Mouse (Mus musculus) olfactory bulb, adult 2 months (tissue): ENCODE results near the gene Cldnd2. TPM values are rescaled to one million over a fixed set of nuclear protein-coding genes. Genes with fewer than 3 reads are reported as not detected.
A peak's percentile ranks its signal among the peaks of the same experiment; 100 is the strongest.

Experiments used
- H3K27ac ChIP-seq: fragments of 200-500 bp; 2 replicates; pipeline ENCODE4 v1.5.1; 2012; ENCODE audit warnings: low read depth, low read length; ENCODE audit not compliant: insufficient read depth
- H3K4me1 ChIP-seq: fragments of 200-500 bp; 2 replicates; pipeline ENCODE4 v1.6.1; 2012; ENCODE audit warnings: low read length; ENCODE audit not compliant: control insufficient read depth, insufficient read depth
- H3K4me3 ChIP-seq: fragments of 200-500 bp; 2 replicates; pipeline ENCODE4 v1.5.1; 2012; ENCODE audit warnings: mild to moderate bottlenecking, low read depth, low read length, moderate library complexity; ENCODE audit not compliant: insufficient read depth
- CTCF ChIP-seq: fragments of 200-500 bp; IDR thresholded peaks from 2 replicates; pipeline ENCODE4 v1.5.1; 2012; ENCODE audit warnings: low read depth, mild to moderate bottlenecking, low read length, moderate library complexity; ENCODE audit not compliant: insufficient read depth
- POLR2A ChIP-seq: fragments of 200-500 bp; IDR thresholded peaks from 2 replicates; pipeline ENCODE4 v1.6.1; 2012; ENCODE audit warnings: mild to moderate bottlenecking, low read depth, low read length, moderate library complexity; ENCODE audit not compliant: insufficient read depth
- whole genome bisulfite sequencing: fragments of 180-500 bp; shearing (Covaris S2); methylation state at CpG from one replicate; pipeline ENCODE4 v1.1.7; 2018; 5-methylcytosine and 5-hydroxymethylcytosine counted together
- polyA plus RNA-seq: library from polyadenylated mRNA; stranded (reverse); fragments of >200 nt; gene quantifications from 2 replicates; pipeline ENCODE4 v1.2.4, GENCODE M21; 2012; ENCODE audit warnings: low replicate concordance; ENCODE audit not compliant: missing spikeins, insufficient read depth, insufficient read length

Cldnd2 gene
- polyA plus RNA-seq, 1 experiment = not detected

DNA sequence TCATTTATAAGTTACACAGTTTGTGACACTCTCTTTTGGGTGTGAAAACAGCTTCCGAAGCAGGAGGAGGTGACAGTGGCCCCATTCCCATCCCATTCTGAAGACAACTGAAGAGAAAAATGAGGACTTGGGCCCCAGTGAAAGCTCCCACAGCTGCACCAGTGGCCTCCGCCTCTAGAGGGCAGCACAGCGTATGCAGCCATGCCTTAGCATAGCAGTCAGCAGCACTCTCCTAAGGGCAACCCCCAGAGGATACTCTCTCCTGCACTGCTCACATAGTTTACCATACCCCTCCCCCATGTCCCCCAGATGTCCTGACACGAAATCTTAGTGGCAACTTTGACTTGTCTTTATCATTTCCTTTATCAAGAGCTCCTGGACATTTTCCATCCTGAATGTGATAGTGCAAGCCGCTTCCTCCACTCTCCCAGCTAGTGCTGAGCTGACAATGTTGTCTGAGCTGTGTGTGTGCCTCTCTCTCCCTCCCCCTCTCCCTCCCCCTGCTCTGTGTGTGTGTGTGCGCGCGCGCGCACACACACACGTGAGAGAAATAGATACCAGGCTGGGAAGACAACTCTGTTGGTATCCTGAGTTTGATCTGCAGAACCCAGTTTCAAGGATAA lies 17.5 kb upstream of the Cldnd2 start:
- no peak for TF ChIP-seq POLR2A
- peak; percentile 87 for TF ChIP-seq CTCF
- 6% methylated on average over 11 of the region's 11 CpGs for WGBS
- Histone ChIP-seq H3K27ac (no peak overlapping the region), H3K4me1 (peaks cover 2% of the 10 kb centered on the region; the same call in 1 of the 2 replicates), H3K4me3 (no peak overlapping the region)

DNA sequence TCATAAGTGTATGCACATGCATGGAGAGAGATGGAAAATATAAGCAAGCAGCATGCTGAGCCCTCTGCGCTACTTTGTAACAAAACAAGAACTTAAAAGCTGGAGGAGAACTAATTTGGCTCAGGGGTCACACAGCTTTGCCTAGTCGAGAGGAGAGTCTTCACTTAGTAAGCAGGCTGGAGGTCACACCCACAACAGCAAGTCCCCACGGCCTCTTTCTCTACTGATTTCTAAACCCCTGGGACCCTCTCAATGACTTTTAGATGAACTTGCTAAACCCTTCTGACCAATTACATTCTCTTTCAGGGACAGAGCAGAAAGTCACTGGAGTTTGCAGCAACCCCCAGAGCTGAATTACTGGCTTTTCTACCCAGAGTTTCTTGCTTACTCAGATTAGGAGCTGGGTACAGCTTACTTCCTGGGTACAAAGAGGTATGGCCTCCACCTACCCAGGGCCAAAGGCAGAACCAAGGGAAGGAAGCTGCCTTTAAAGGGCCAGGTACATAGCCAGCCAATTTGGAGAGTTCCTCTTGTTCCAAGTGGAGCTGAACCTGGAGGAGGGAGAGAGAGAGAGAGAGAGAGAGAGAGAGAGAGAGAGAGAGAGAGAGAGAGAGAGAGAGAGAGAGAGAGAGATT lies 16.5 kb upstream of the Cldnd2 start:
- no peak overlapping the region for H3K27ac ChIP-seq
- TF ChIP-seq POLR2A (no peak), CTCF (no peak)
- peaks cover 2% of the 10 kb centered on the region; the same call in 1 of the 2 replicates for H3K4me1 ChIP-seq
- WGBS = 64% methylated on average over 3 of the region's 3 CpGs
- no peak overlapping the region for H3K4me3 ChIP-seq

GRCm38 (mm10) chr7:43427406-43427805 lies 13.2 kb upstream of the Cldnd2 start, which contains the start of gene Lim2:
Gene Lim2 (plus strand): TSS chr7:43427670.
- Histone ChIP-seq H3K4me1 (peaks cover 2% of the 10 kb centered on the region; the same call in 1 of the 2 replicates), H3K4me3 (no peak within 1 kb of the TSS), H3K27ac (no peak within 1 kb of the TSS)
- WGBS = 86% methylated on average over 8 of the region's 8 CpGs
- TF ChIP-seq CTCF (no peak), POLR2A (no peak)

DNA sequence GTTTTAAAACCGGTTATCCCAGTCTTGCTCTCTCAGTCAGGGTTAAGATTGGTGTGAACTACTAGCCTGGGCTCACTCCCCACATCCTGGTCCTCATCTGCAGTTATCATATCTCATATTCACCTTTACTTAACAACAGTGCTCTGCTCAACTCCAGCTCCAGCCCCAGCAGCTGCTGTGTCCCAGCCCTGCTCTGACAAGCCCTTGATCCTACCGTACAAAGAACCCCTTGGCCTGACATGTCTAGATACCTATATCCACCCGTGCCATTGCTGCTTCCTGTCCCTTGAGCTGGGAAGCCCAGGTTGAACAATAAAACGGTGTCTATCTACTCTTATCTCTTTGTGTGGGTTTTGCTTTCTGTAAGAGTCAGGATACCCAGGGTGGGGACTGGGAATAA lies 11.1 kb upstream of the Cldnd2 start:
- no peaks in the 10 kb centered on the region for H3K4me1 ChIP-seq
- H3K27ac ChIP-seq = no peak overlapping the region
- WGBS = 62% methylated on average over 4 of the region's 4 CpGs
- TF ChIP-seq POLR2A (no peak), CTCF (no peak)
- no peak overlapping the region for H3K4me3 ChIP-seq

- TF ChIP-seq POLR2A (no peak), CTCF (no peak)
- WGBS = 77% methylated on average over 4 of the region's 4 CpGs
- H3K4me1 ChIP-seq = no peaks in the 10 kb centered on the region
- no peak overlapping the region for H3K4me3 ChIP-seq
- H3K27ac ChIP-seq = no peak overlapping the region
Measured at GRCm38 (mm10) chr7:43432891-43433290, 7.7 kb upstream of the Cldnd2 start.

- Histone ChIP-seq H3K4me3 (no peak overlapping the region), H3K4me1 (no peaks in the 10 kb centered on the region), H3K27ac (no peak overlapping the region)
- no peak for TF ChIP-seq POLR2A
- 79% methylated on average over 5 of the region's 5 CpGs for WGBS
Measured at GRCm38 (mm10) chr7:43434676-43435075, 5.9 kb upstream of the Cldnd2 start.

- TF ChIP-seq POLR2A (no peak), CTCF (no peak)
- no peaks in the 10 kb centered on the region for H3K4me1 ChIP-seq
- WGBS = 78% methylated on average over 10 of the region's 10 CpGs
- H3K4me3 ChIP-seq = no peak within 1 kb of the TSS
- H3K27ac ChIP-seq = no peak within 1 kb of the TSS
Measured at GRCm38 (mm10) chr7:43436341-43437255, 4.0 kb upstream of the Cldnd2 start, which contains the start of gene Nkg7. Gene Nkg7 (plus strand): TSS chr7:43437073.

GRCm38 (mm10) chr7:43438611-43439010 lies 2.0 kb upstream of the Cldnd2 start:
- TF ChIP-seq POLR2A (no peak), CTCF (no peak)
- H3K4me3 ChIP-seq = no peak overlapping the region
- H3K27ac ChIP-seq = no peak overlapping the region
- 89% methylated on average over 4 of the region's 4 CpGs for WGBS
- peaks cover 9% of the 10 kb centered on the region for H3K4me1 ChIP-seq

- Histone ChIP-seq H3K4me1 (peaks cover 16% of the 10 kb centered on the region), H3K4me3 (no peak overlapping the region), H3K27ac (no peak overlapping the region)
- 88% methylated on average over 3 of the region's 3 CpGs for WGBS
- TF ChIP-seq POLR2A (no peak), CTCF (no peak)
Measured at GRCm38 (mm10) chr7:43441071-43441470, 489 bp downstream of the Cldnd2 start.
